ENCODE assay signal across 13 mouse cellular contexts in genomic region chr9:29586381-29586770, GRCm38 (mm10).
"Had no signal": no experiment of that assay in that cellular context is flagged by ENCODE, and none has a peak within 500 bp of the region (broad histone marks: within the 10 kb centered on the region; RNA-seq: fewer than 3 reads in every experiment).

No protein-coding gene starts in this region.

- H3K4me2 ChIP-seq: kidney, embryonic 15.5 days; limb, embryonic 12.5 days; limb, embryonic 15.5 days; liver, embryonic 11.5 days; lung, embryonic 14.5 days; midbrain, embryonic 12.5 days had no signal

- H3K27ac ChIP-seq: kidney, embryonic 15.5 days; left cerebral cortex, adult 2 months; limb, embryonic 12.5 days; limb, embryonic 15.5 days; liver, embryonic 14.5 days; macrophage; midbrain, embryonic 12.5 days had no signal

- H3K27me3 ChIP-seq: kidney, embryonic 15.5 days; limb, embryonic 12.5 days; midbrain, embryonic 12.5 days had no signal

- H3K9me3 ChIP-seq: kidney, embryonic 15.5 days; limb, embryonic 12.5 days; limb, embryonic 15.5 days; midbrain, embryonic 12.5 days had no signal

- DNase-seq: thymus, adult 18-20 months; thymus, postnatal 36 days had no signal

- H3K4me1 ChIP-seq: limb, embryonic 15.5 days had no signal

- H3K9ac ChIP-seq: kidney, embryonic 15.5 days; limb, embryonic 12.5 days; limb, embryonic 15.5 days; liver, embryonic 14.5 days; liver, postnatal 0 days; lung, embryonic 14.5 days; midbrain, embryonic 12.5 days had no signal

- H3K36me3 ChIP-seq: kidney, embryonic 15.5 days; limb, embryonic 12.5 days; limb, embryonic 15.5 days; midbrain, embryonic 12.5 days had no signal

- H3K4me3 ChIP-seq: kidney, embryonic 15.5 days; left cerebral cortex, adult 2 months; limb, embryonic 12.5 days; limb, embryonic 15.5 days; midbrain, embryonic 12.5 days had no signal

- ATAC-seq: liver, postnatal 0 days; lung, postnatal 0 days had no signal
